Mouse (Mus musculus) cerebellum, adult 2 months (tissue): ENCODE measurements around the gene Baiap2l1. TPM values are rescaled to one million over a fixed set of nuclear protein-coding genes. Genes with fewer than 3 reads are reported as not detected.
"Not testable (repeated sequence)": the region's sequence is repeated elsewhere in the genome, so short reads cannot be mapped to it uniquely, and the experiment has no call there.

Experiments
- DNase-seq, 2 experiments: peaks; one replicate each; pipeline ENCODE4 v3.0.0; 2021
- H3K27ac ChIP-seq: fragments of 200-500 bp; 2 replicates; pipeline ENCODE4 v1.5.1; 2012; ENCODE audit warnings: low read length, control low read depth, inconsistent platforms; ENCODE audit not compliant: insufficient read depth
- H3K27me3 ChIP-seq: fragments of 200-500 bp; 2 replicates; pipeline ENCODE4 v1.6.1; 2012; ENCODE audit warnings: inconsistent platforms, mild to moderate bottlenecking, low read length, moderate library complexity; ENCODE audit not compliant: control insufficient read depth, insufficient read depth
- H3K4me1 ChIP-seq: fragments of 200-500 bp; 2 replicates; pipeline ENCODE4 v1.6.1; 2011; ENCODE audit warnings: low read length; ENCODE audit not compliant: control insufficient read depth, insufficient read depth
- H3K4me3 ChIP-seq: fragments of 200-500 bp; replicated peaks from 2 replicates; pipeline ENCODE3; 2011; ENCODE audit warnings: mild to moderate bottlenecking, low read depth, low read length, control low read depth; ENCODE audit not compliant: insufficient read depth
- CTCF ChIP-seq: fragments of 200-500 bp; IDR thresholded peaks from 2 replicates; pipeline ENCODE4 v1.5.1; 2011; ENCODE audit warnings: low read depth, mild to moderate bottlenecking, control low read depth, low read length, moderate library complexity, borderline replicate concordance; ENCODE audit not compliant: insufficient read depth
- POLR2A ChIP-seq: fragments of 200-500 bp; IDR thresholded peaks from 2 replicates; pipeline ENCODE4 v1.6.1; 2011; ENCODE audit warnings: low read length, control low read depth, borderline replicate concordance; ENCODE audit not compliant: insufficient read depth
- WGBS: fragments of 180-500 bp; shearing (Covaris S2); methylation state at CpG from one replicate; pipeline ENCODE4 v1.1.7; 2018; 5-methylcytosine and 5-hydroxymethylcytosine counted together
- polyA plus RNA-seq: library from polyadenylated mRNA; depleted of rRNA; stranded (reverse); fragments of >200 nt; gene quantifications from 2 replicates; pipeline ENCODE4 v1.2.3, GENCODE M21; 2012

The Baiap2l1 gene
- polyA plus RNA-seq, 1 experiment, result 0.34 TPM

GRCm38 (mm10) chr5:144341085-144341484 lies 16.8 kb downstream of the Baiap2l1 start:
- Histone ChIP-seq H3K27ac (no peak overlapping the region), H3K4me1 (no peaks in the 10 kb centered on the region), H3K4me3 (no peak overlapping the region), H3K27me3 (no peaks in the 10 kb centered on the region)
- no peak for TF ChIP-seq POLR2A
- TF ChIP-seq CTCF, result no peak
- WGBS, result 74% methylated on average over 1 of the region's 1 CpGs
- no peak for DNase-seq

- TF ChIP-seq CTCF, result no peak
- no peak for TF ChIP-seq POLR2A
- Histone ChIP-seq H3K4me3 (no peak overlapping the region), H3K27ac (no peak overlapping the region), H3K4me1 (no peaks in the 10 kb centered on the region), H3K27me3 (no peaks in the 10 kb centered on the region)
- no peak for DNase-seq
- WGBS, result 53% methylated on average over 1 of the region's 1 CpGs
Observed at GRCm38 (mm10) chr5:144338787-144339186, 19.1 kb downstream of the Baiap2l1 start.

- not testable (repeated sequence) for H3K4me3 ChIP-seq, DNase-seq, H3K27me3 ChIP-seq, H3K4me1 ChIP-seq, H3K27ac ChIP-seq
- 84% methylated on average over 6 of the region's 6 CpGs for WGBS
Observed at GRCm38 (mm10) chr5:144335357-144335756, 22.6 kb downstream of the Baiap2l1 start.

- WGBS, result 60% methylated on average over 11 of the region's 11 CpGs
- Histone ChIP-seq H3K27me3 (no peaks in the 10 kb centered on the region), H3K4me3 (no peak overlapping the region), H3K27ac (no peak overlapping the region), H3K4me1 (no peaks in the 10 kb centered on the region)
- no peak for DNase-seq
- TF ChIP-seq CTCF (no peak), POLR2A (no peak)
Observed at GRCm38 (mm10) chr5:144334010-144334409, 23.9 kb downstream of the Baiap2l1 start.

GRCm38 (mm10) chr5:144322717-144323116 lies 35.2 kb downstream of the Baiap2l1 start:
- WGBS, result 86% methylated on average over 3 of the region's 3 CpGs
- DNase-seq, result no peak
- Histone ChIP-seq H3K27ac (no peak overlapping the region), H3K4me1 (no peaks in the 10 kb centered on the region), H3K4me3 (no peak overlapping the region), H3K27me3 (no peaks in the 10 kb centered on the region)
- no peak for TF ChIP-seq POLR2A

- DNase-seq, result no peak
- Histone ChIP-seq H3K27ac (no peak overlapping the region), H3K4me3 (no peak overlapping the region), H3K27me3 (no peaks in the 10 kb centered on the region), H3K4me1 (no peaks in the 10 kb centered on the region)
- WGBS, result 75% methylated on average over 7 of the region's 7 CpGs
- TF ChIP-seq CTCF (no peak), POLR2A (no peak)
Observed at GRCm38 (mm10) chr5:144321681-144322080, 36.2 kb downstream of the Baiap2l1 start.

- Histone ChIP-seq H3K27ac (no peak overlapping the region), H3K4me3 (no peak overlapping the region), H3K4me1 (no peaks in the 10 kb centered on the region; the same call in 1 of the 2 replicates), H3K27me3 (no peaks in the 10 kb centered on the region)
- TF ChIP-seq CTCF (no peak), POLR2A (no peak)
- peak; percentile 17 to 42 for DNase-seq
- WGBS, result 10% methylated on average over 6 of the region's 6 CpGs
Observed at GRCm38 (mm10) chr5:144318286-144318685, 39.6 kb downstream of the Baiap2l1 start.

- DNase-seq, result no peak
- TF ChIP-seq POLR2A (no peak), CTCF (no peak)
- WGBS, result 97% methylated on average over 8 of the region's 8 CpGs
- Histone ChIP-seq H3K4me3 (no peak overlapping the region), H3K4me1 (no peaks in the 10 kb centered on the region; the same call in 1 of the 2 replicates), H3K27me3 (no peaks in the 10 kb centered on the region), H3K27ac (no peak overlapping the region)
Observed at GRCm38 (mm10) chr5:144317426-144317825, 40.5 kb downstream of the Baiap2l1 start.

GRCm38 (mm10) chr5:144316442-144316841 lies 41.5 kb downstream of the Baiap2l1 start:
- Histone ChIP-seq H3K27me3 (no peaks in the 10 kb centered on the region), H3K4me1 (no peaks in the 10 kb centered on the region; the same call in 1 of the 2 replicates), H3K27ac (no peak overlapping the region), H3K4me3 (no peak overlapping the region)
- no peak for DNase-seq
- 56% methylated on average over 3 of the region's 3 CpGs for WGBS
- no peak for TF ChIP-seq POLR2A
- TF ChIP-seq CTCF, result no peak
